Mouse (Mus musculus): ENCODE measurements around the gene Tdgf1.

Tdgf1 gene

DNA sequence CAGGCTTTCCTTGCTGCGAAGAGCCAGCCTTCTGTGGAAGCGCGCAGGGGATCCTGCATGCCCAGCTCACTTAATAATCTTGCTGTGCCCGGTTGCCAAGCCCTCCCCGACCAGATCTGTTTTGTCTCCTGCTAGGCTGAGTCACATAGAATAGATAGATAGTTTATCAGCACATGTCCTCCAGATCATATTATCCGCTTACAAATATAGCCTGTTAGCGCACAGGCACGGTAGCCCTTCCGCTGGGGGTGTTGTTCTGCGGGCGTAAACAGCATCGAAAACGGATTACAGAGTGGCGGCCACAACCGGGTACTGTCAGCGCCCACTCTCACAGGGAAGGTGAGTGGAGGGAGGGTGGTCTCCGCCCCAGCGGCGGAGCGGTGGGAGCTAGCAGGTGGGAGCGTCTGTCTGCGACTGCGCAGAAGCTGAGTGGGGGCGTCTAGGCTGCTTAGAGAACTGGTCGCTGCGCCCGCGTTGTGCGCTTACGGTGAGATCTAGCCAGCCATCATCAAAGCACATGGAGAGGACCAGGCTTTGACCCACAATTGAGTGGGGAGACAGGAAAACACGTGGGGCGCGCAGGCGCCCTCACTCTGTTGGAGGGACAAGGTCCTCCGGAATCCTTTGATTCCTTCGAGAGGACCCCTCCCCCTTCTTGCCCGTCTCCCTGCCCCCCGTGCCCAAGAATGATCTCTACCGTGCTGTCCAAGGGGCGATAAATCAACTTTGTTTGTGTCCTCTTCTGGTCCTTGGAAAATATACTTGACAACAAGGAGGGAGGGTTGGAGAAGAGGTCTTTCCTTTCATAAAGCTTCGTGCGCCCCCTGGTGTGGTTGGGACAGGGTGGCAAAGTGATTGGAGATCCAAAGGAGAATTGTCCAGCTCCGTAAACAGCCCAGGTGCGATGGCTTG, 7.8 kb upstream of the Tdgf1 start:
- no peak for DNase-seq (ENCODE audit: low read depth in 1 of 2, low spot score in 2 of 2)

GRCm38 (mm10) chr9:110952931-110953549, 7.1 kb upstream of the Tdgf1 start:
- no peak for DNase-seq (ENCODE audit: low read depth in 1 of 2, low spot score in 2 of 2)

- no peak for DNase-seq (ENCODE audit: low read depth in 1 of 2, low spot score in 2 of 2)
Observed at GRCm38 (mm10) chr9:110952398-110952797, 6.4 kb upstream of the Tdgf1 start.

DNA sequence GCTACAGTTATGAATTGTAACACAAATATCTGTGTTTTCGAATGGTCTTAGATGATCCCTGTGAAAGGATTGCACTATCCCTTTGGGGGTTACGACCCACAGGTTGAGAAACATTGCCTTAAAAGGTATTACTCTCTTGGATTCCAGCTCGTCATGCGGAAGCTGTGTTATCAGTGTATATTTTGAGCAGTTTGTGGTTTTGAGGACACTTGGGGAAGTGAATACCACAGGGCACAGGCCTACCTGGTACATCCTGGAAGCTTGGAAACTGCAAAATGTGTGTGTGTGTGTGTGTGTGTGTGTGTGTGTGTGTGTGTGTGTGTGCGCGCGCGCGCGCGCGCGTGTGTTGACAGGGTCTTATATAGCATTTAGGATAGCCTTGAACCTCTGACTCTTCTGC, 5.9 kb upstream of the Tdgf1 start:
- DNase-seq (ENCODE audit: low read depth in 1 of 2, low spot score in 2 of 2) = no peak

DNA sequence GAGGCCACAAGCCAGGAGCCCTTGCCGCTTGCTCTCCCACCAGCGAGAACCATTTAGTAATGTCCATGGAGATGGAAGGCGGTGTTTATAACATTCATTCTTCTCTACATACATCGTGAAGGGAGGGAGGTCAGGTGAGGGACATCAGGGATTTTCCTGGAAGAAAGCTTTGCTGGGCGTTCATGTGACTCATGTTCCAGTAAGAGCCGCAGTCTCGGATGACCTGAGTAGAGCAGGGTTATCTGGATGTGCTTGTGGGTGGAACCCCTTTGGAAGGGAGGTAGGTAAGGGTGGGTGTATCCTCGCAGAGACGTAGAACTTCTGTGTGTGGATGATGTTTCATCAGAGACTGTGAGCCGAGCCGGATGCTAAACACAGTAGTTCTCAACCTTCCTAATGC, 5.4 kb upstream of the Tdgf1 start, which contains the start of gene Lrrc2:
Lrrc2 (plus strand) TSS at position 149 of the 400 bp plus-strand sequence.
- no peak for DNase-seq (ENCODE audit: low read depth in 1 of 2, low spot score in 2 of 2)

DNA sequence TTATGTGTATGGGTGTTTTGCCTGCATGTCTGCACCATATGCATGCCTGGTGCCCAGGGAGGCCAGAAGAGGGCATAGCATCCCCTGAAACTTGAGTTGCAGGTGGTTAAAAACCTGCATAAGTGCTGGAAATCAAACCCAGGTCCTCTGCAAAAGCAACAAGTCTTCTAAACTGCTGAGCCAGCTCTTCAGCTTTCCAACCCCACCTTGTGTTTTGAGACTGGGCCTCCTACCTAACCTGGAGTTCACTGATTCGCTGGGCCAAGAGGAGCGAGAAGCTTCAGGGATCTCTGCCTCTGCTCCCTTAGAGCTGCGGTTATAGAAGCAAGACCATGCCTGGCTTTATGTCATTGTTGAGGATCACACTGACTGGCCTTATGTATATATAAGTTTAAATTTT, 4.2 kb upstream of the Tdgf1 start:
- no peak for DNase-seq (ENCODE audit: low read depth in 1 of 2, low spot score in 2 of 2)

GRCm38 (mm10) chr9:110948813-110949310, 2.9 kb upstream of the Tdgf1 start:
- no peak for DNase-seq (ENCODE audit: low read depth in 1 of 2, low spot score in 2 of 2)

- DNase-seq (ENCODE audit: low read depth in 1 of 2, low spot score in 2 of 2) = no peak
Observed at GRCm38 (mm10) chr9:110947900-110948299, 1.9 kb upstream of the Tdgf1 start.

GRCm38 (mm10) chr9:110947261-110947661, 1.3 kb upstream of the Tdgf1 start:
- no peak for DNase-seq (ENCODE audit: low read depth in 1 of 2, low spot score in 2 of 2)

DNA sequence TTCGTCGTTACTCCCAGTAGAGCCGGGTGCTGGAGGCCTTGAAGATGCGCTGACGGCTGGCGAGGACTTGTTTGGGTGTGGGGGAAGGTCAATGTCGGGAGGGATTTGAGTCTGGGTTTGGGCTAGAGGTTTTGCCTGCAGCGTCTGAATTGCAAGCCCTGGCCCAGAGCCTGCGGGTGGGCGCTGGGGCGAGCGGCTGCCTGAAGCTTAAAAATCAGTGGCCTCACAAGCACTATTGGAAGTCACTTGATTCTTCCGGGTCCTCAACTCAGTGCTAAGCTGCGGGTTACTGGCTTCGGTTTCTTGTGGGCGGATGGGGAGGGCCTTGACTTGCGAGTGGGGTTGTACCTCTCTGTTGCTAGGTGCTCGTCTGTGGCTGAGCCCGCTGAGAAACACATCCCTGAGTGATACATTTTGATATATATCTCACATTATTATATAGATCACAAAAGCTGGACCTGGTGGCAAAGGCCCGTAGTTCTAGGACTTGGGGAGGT, 638 bp upstream of the Tdgf1 start:
- DNase-seq (ENCODE audit: low read depth in 1 of 2, low spot score in 2 of 2) = no peak

GRCm38 (mm10) chr9:110945343-110945742, 615 bp downstream of the Tdgf1 start:
- no peak for DNase-seq (ENCODE audit: low read depth in 1 of 2, low spot score in 2 of 2)

DNA sequence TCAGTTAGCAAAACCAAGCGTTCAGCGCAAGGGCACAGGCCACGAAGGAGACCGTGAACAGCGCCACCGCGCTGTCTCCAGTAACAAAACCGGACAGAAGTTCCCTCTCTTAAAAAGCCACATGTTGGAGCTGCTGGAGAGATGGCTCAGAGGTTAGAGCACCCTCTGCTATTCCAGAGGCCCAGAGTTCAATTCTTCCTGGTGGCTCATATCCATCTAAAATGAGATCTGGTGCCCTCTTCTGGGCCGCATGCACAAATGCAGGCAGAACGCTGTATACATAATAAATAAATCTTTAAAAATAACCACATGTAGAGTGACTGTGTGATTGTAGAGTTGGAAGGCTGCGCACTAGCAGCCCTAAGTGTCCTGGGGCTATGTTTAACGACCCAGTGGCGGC, 1.7 kb downstream of the Tdgf1 start:
- DNase-seq (ENCODE audit: low read depth in 1 of 2, low spot score in 2 of 2) = no peak

- no peak for DNase-seq (ENCODE audit: low read depth in 1 of 2, low spot score in 2 of 2)
Observed at GRCm38 (mm10) chr9:110937506-110938490, 8.2 kb downstream of the Tdgf1 start.

- no peak for DNase-seq (ENCODE audit: low read depth in 1 of 2, low spot score in 2 of 2)
Observed at GRCm38 (mm10) chr9:110935941-110936340, 10.0 kb downstream of the Tdgf1 start.

DNA sequence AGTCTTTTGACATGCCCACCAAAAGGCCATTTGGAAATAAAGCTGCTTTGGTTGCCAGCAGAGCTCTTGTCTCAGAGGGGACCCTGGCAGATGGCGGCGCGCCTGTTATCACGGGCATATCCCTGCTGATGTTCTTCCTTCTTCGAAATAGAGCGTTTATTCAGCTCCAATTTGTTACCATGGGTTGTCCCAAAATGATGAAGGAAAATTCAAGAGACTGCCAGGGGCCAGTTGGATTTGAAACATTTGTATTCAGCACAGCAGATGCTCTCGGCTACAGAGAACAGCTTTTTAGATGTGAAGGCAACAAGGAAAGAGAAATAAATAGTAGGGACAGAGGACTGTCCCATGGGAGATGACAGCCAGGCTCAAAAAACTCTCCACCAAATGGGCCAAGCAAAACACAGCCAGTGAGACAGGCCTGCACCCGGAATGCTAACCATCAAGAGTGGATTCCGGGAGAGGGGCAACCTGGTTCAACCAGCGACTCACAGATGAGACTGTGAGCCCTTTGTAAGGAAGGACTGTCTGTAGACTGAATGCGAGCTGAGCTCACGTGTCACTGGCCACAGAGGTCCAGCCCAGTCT, 12.0 kb downstream of the Tdgf1 start:
- no peak for DNase-seq (ENCODE audit: low read depth in 1 of 2, low spot score in 2 of 2)

DNA sequence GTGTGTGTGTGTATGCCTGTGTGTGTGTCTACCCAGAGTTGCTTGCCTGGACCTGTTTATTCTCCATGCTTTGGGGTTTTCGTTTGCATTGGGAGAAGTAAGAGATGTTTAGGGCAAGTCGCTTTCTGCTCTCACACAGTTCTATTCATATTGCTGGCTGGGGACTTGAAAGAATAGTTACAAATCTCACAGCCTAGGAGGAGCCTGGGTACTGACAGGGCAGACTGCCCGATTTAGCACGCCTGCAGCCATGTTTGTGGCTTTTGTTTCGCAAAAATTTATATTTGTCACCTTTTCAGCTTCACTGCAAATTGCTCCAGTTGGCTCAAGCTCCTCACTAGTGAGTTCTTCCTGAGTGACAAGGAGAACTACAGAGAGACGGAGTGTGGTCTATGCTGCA, 14.4 kb downstream of the Tdgf1 start:
- no peak for DNase-seq (ENCODE audit: low read depth in 1 of 2, low spot score in 2 of 2)

DNA sequence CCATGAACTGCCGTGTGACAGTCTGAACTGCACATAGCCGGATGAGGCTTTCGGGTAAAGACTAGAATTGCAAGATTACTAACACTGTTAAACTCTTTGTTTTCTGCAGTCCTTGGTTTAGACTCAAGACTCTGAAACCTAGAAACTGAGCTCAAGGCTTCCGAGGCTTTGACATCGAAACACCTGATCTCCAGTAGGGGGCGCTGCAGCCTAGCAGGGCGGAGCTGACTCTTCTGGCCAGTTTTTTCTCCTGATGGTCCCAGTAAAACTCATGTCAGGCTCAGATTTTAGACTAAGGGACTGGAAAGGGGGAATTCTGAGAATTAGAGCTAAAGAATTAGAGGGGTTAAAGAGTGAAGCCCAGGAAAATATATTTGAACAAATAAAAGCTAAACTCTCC, 23.2 kb downstream of the Tdgf1 start:
- DNase-seq (ENCODE audit: low read depth in 1 of 2, low spot score in 2 of 2) = no peak

DNA sequence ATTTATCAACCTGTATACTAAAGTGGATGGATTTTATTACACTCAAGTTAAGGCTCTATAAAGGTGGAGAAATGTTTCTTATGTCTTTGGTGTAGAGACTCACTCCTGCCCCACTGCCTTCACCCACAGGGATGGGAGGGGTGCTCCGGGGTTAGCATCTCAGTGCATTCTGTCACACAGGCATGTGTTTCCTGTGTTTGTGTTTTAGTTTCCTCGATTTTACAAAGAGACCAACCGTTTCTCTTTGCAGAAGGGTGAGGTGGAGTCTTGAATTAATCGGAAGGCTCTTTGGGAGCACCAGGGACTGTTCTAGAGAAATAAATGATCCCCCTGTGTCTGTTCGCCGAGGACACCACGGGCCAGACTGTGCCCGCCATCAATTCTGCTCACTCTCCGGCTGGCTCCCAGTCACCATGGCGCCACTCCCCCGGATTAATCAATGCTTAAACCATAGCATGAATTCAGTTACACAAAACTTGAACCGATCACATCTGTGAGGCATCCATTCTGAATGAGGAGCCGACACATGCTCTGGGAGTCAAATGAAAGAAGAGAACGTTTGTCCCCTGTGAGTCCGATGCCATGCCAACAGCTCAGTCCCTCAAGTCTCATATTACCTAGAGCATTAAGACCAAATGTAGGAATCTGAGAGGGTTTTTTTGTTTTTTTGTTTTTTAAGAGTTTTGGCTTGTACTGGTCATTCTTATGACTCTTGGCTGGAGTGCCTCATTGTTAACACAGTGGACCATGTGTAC, 25.1 kb downstream of the Tdgf1 start:
- no peak for DNase-seq (ENCODE audit: low read depth in 1 of 2, low spot score in 2 of 2)

- DNase-seq (ENCODE audit: low read depth in 1 of 2, low spot score in 2 of 2) = no peak
Observed at GRCm38 (mm10) chr9:110916786-110917185, 29.2 kb downstream of the Tdgf1 start, which contains the start of gene Fam240a. TSS of gene Fam240a (minus strand) at chr9:110916861.

DNA sequence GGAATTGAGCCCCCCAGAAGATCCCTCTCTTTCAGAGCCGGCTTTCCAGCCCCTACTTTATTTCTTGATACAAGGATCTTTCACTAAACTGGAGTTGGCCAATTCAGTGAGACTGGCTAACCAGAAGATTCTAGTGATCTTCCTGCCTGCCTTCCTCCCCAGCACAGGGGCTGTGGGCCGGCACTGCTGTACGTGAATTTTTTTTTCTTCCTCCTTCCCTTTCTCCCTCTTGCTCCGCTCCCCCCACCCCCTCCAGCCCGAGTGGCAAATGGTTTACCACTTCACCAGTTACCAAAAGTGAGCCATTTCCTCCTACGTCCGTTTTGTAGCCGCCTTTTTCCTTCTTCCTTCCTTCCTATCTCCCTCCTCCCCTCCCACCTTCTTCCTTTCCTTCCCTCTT, 30.5 kb downstream of the Tdgf1 start:
- no peak for DNase-seq (ENCODE audit: low read depth in 1 of 2, low spot score in 2 of 2)

Data from monocyte, adult 2 months (primary cell).